Mouse (Mus musculus) neural tube, postnatal 0 days (tissue): ENCODE measurements around the gene Mrgpra6. TPM values are rescaled to one million over a fixed set of nuclear protein-coding genes. Genes with fewer than 3 reads are reported as not detected.

Source experiments
- polyA plus RNA-seq: library from polyadenylated mRNA; unstranded; fragments of >200 nt; fragmentation: Nextera tagmentation; extraction: Ambion mirVana; gene quantifications from 2 replicates; pipeline ENCODE4 v1.2.1, GENCODE M21; 2015

The Mrgpra6 gene
- polyA plus RNA-seq: not detected in 2 replicates

GRCm38 (mm10) chr7:47204830-47205229 lies at the start of gene Mrgpra6:
TSS of gene Mrgpra6 (minus strand) at chr7:47204920.

GRCm38 (mm10) chr7:47252770-47253169 lies 48.0 kb upstream of the Mrgpra6 start, which contains the start of gene Mrgpra9:
TSS of gene Mrgpra9 (minus strand) at chr7:47252848.

Other genes starting within 250 kb of the Mrgpra6 start
- gene Uevld, start 246.4 kb downstream of the Mrgpra6 start, polyA plus RNA-seq: 3.9 and 4.4 TPM in 2 replicates
- gene Gm9999, start 221.3 kb downstream of the Mrgpra6 start, polyA plus RNA-seq: not detected in 2 replicates
- gene Spty2d1, start 196.5 kb downstream of the Mrgpra6 start, polyA plus RNA-seq: 5.4 and 6.3 TPM in 2 replicates
- 28.1 and 29.1 TPM in 2 replicates for gene Tmem86a, start 154.3 kb downstream of the Mrgpra6 start, polyA plus RNA-seq
- 142 and 180 TPM in 2 replicates for gene Ptpn5, start 71.2 kb downstream of the Mrgpra6 start, polyA plus RNA-seq
- not detected in 2 replicates for gene Mrgpra9, start 47.9 kb upstream of the Mrgpra6 start, polyA plus RNA-seq
- 0.28 and 1.7 TPM in 2 replicates for gene Mrgpra1, start 149.3 kb upstream of the Mrgpra6 start, polyA plus RNA-seq
- gene Mrgpra2a, start 247.2 kb upstream of the Mrgpra6 start, polyA plus RNA-seq: not detected in 2 replicates